18 mouse cellular contexts compared by ENCODE assay signal in genomic region chr13:35790431-35790830, GRCm38 (mm10).
"Had no signal": no experiment of that assay in that cellular context is flagged by ENCODE, and none has a peak within 500 bp of the region (broad histone marks: within the 10 kb centered on the region; RNA-seq: fewer than 3 reads in every experiment).

No protein-coding gene starts in this region.

- H3K36me3 ChIP-seq: liver, embryonic 15.5 days; lung, embryonic 15.5 days; midbrain, embryonic 13.5 days; midbrain, embryonic 15.5 days; neural tube, embryonic 12.5 days; stomach, embryonic 15.5 days had no signal

- H3K9me3 ChIP-seq: liver, embryonic 15.5 days; lung, embryonic 15.5 days; megakaryocyte, embryonic 14.5 days; midbrain, embryonic 13.5 days; midbrain, embryonic 15.5 days; neural tube, embryonic 12.5 days; stomach, embryonic 15.5 days had no signal

- H3K9ac ChIP-seq: liver, embryonic 15.5 days; liver, postnatal 0 days; lung, embryonic 15.5 days; midbrain, embryonic 13.5 days; midbrain, embryonic 15.5 days; neural tube, embryonic 12.5 days; stomach, embryonic 15.5 days had no signal

- H3K4me1 ChIP-seq: neural tube, embryonic 12.5 days; stomach, embryonic 15.5 days had no signal

- H3K4me3 ChIP-seq: liver, embryonic 15.5 days; lung, embryonic 15.5 days; megakaryocyte, embryonic 14.5 days; midbrain, embryonic 13.5 days; midbrain, embryonic 15.5 days; neural tube, embryonic 12.5 days; stomach, embryonic 15.5 days had no signal

- DNase-seq: liver, postnatal 0 days; lung, postnatal 14 days; lung, postnatal 36 days; right cerebral cortex, postnatal 14 days; thymus, adult 2 months; thymus, postnatal 14 days; thymus, postnatal 4 days had no signal

- H3K27ac ChIP-seq: liver, embryonic 15.5 days; lung, embryonic 15.5 days; macrophage; midbrain, embryonic 13.5 days; midbrain, embryonic 15.5 days; neural tube, embryonic 12.5 days; stomach, embryonic 15.5 days; stomach, postnatal 0 days had no signal

- H3K4me2 ChIP-seq: liver, embryonic 15.5 days; lung, embryonic 15.5 days; midbrain, embryonic 11.5 days; midbrain, embryonic 13.5 days; midbrain, embryonic 15.5 days; neural tube, embryonic 12.5 days; stomach, embryonic 15.5 days had no signal

- H3K27me3 ChIP-seq: liver, embryonic 15.5 days; lung, embryonic 15.5 days; megakaryocyte, embryonic 14.5 days; midbrain, embryonic 13.5 days; midbrain, embryonic 15.5 days; neural tube, embryonic 12.5 days; stomach, embryonic 15.5 days had no signal

- ATAC-seq: liver, postnatal 0 days; lung, postnatal 0 days; midbrain, embryonic 13.5 days; midbrain, embryonic 15.5 days had no signal
